Comparison of ENCODE assay signal across 15 mouse cellular contexts in the genomic region with DNA sequence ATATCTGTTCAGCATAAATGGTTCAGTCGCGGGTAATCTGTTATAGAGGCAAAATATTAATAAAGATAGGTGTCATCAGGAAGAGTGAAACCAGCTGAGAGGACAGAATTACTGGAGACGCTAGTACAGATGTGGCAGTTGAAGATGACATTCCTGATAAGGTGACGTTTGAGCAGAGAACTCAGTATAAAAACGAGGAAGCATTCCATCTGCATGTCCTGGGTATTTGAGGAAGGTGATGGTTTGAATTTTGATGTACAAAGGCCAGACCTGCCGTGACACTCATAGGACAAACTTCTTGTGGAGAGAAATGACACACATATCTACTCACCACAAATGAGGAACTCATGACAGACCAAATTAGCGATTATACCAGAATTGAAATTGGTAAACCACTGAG.
"Had no signal": no experiment of that assay in that cellular context is flagged by ENCODE, and none has a peak within 500 bp of the region (broad histone marks: within the 10 kb centered on the region; RNA-seq: fewer than 3 reads in every experiment).

No protein-coding gene starts in this region.

- H3K9me3 ChIP-seq: intestine, embryonic 15.5 days; kidney, embryonic 15.5 days; limb, embryonic 12.5 days; megakaryocyte, embryonic 14.5 days; midbrain, embryonic 12.5 days had no signal

- H3K4me3 ChIP-seq: intestine, embryonic 15.5 days; kidney, embryonic 15.5 days; limb, embryonic 12.5 days; megakaryocyte, embryonic 14.5 days; midbrain, embryonic 12.5 days had no signal

- H3K9ac ChIP-seq: intestine, embryonic 15.5 days; kidney, embryonic 15.5 days; limb, embryonic 12.5 days; midbrain, embryonic 12.5 days had no signal

- ATAC-seq: intestine, embryonic 15.5 days; lung, postnatal 0 days; midbrain, embryonic 16.5 days had no signal

- DNase-seq: kidney, adult 18-20 months; kidney, postnatal 25 days; layer of hippocampus, adult 9-11 months; layer of hippocampus, postnatal 36 days; lung, adult 2 months; lung, postnatal 36 days; right cerebral cortex, postnatal 14 days; thymus, postnatal 4 days had no signal

- H3K27ac ChIP-seq: intestine, embryonic 15.5 days; kidney, embryonic 15.5 days; limb, embryonic 12.5 days; midbrain, embryonic 12.5 days had no signal

- H3K4me2 ChIP-seq: intestine, embryonic 15.5 days; kidney, embryonic 15.5 days; limb, embryonic 12.5 days; midbrain, embryonic 12.5 days had no signal

- H3K27me3 ChIP-seq: intestine, embryonic 15.5 days; kidney, embryonic 15.5 days; limb, embryonic 12.5 days; megakaryocyte, embryonic 14.5 days; midbrain, embryonic 12.5 days had no signal

- H3K36me3 ChIP-seq: intestine, embryonic 15.5 days; kidney, embryonic 15.5 days; midbrain, embryonic 12.5 days had no signal

- H3K4me1 ChIP-seq: intestine, embryonic 15.5 days; midbrain, embryonic 12.5 days had no signal
